Mouse (Mus musculus) retina, adult 2 months (tissue): ENCODE data around the gene Apba2.

Experiments
- DNase-seq: peaks from one replicate; pipeline ENCODE4 v3.0.0-alpha.2; 2012; ENCODE audit warnings: low read depth, low spot score

Gene Apba2

DNA sequence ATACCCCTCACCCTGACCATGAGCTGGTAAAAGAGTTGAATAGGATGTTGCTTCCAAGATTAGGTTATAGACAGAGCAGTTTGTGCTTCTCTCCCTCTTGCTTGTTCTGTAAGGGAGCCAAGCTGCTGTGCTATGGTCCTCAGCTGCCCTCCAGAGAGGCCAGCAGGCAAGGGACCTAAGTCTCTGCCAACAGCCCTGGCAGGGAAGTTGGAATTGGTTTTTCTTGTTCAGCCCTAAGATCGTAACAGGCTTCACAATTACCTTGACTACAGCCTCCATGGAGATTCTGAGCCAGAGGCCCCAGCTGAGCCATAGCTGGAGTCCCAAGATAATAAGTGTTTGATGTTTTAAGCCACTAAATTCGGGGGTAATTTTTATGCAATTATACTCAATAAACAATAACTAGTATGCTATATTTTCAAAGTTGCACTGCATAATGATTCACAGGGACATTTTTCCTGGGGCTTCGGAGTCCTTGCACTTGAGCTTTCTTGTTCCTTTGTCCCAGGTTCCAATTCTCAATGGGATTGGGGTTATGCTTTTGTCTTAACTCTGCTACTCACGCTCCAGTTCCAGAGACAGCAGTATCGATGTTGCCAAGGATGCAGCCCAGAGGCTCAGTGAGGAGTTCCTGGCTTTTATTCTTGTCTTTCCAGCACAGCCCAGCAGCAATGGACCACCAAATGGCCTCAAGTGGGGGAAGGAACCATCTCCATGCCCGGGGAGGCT lies 224.6 kb downstream of the Apba2 start:
- no peak for DNase-seq

- no peak for DNase-seq
Observed at GRCm38 (mm10) chr7:64728181-64728591, 226.7 kb downstream of the Apba2 start.

- no peak for DNase-seq
Observed at GRCm38 (mm10) chr7:64728816-64729215, 227.3 kb downstream of the Apba2 start.

GRCm38 (mm10) chr7:64729785-64730184 lies 228.3 kb downstream of the Apba2 start:
- peak; percentile 39 for DNase-seq

GRCm38 (mm10) chr7:64739131-64739530 lies 237.6 kb downstream of the Apba2 start:
- DNase-seq: no peak

DNA sequence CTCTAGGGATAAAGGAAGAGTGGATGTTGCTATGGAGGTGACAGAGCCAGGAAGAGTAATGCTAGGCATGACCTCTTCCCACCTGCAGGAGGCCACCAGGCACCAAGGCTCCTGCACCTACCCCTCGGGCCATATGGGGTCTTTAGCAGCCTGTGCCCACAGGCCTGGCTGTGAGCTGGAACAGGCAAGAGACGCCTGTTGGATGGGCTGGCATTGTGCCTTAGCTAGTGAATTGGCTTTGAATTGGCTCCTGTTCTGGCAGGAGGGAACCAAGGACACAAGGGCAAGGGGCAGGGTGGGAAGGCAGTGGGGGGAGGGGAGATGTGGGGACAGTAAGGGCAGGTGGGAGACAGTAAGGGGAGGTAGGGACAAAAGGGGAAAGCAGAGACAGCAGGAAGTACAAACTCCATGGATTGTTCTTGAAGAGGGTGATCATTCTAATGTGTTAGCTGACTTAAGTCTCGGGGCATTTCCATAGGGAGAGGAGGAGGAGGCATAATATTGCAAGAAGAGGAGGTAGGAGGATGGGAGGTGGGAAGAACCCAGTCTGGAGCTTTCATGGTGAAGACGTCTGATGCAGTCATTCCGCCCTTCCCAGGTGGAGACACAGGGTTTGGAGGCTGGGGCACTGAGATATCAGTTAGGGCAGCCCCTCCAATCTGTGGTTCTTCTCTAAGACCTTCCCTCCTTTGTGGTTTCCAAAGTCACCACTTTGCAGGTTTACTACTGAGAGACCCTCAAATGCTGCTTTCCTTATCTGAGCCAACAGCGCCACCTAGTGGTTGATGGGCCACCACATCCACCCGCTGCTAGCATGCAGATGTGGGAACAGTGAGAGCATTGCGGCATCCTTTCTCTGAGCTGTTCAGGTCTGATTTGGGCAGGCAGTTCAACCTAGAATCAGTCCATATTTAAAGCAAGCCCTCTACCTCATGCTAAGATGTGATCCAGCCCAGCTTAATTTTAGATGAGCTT lies 240.1 kb downstream of the Apba2 start:
- DNase-seq: peak; percentile 47

- no peak for DNase-seq
Observed at GRCm38 (mm10) chr7:64743610-64744009, 242.1 kb downstream of the Apba2 start.

- peak; percentile 18 for DNase-seq
Observed at GRCm38 (mm10) chr7:64751465-64751864, 250.0 kb downstream of the Apba2 start.

GRCm38 (mm10) chr7:64752133-64752532 lies 250.6 kb downstream of the Apba2 start:
- DNase-seq: no peak

DNA sequence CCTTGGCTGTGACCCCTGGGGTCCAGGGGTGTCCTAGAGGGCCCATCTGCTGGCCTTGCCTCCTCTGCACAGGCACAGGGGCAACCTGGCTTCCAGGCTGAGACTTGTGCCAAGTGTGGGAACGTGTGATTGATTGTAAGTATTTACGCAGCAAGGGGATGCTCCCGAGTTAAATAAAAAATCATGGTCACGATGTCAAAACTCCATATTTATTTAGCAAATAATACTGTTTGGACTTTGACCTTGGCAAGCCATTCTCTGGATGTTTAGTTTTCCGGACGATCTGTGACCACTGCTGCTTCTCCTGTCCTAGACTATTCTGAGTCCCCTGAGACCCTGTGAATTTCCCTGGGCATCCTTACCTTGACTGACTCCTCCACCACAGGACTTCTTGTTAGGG lies 252.2 kb downstream of the Apba2 start:
- DNase-seq: no peak

DNA sequence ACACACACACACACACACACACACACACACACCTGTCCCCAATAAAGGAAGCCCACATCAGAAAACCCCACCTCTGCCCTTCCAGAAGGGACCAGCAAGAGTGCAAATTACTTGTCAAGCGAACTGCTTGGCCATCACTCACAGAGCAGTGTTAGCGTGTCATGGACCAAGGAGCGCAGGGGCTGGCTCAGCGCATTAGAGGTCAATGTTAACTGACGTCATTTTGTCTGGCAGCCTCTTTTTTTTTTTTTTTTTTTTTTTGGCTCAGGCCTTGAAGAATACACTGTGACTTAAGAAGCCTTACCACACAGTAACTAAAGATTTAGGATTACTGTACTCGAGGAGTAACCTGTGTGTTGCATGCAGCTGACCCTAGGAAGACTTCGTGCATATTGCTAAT lies 252.7 kb downstream of the Apba2 start:
- no peak for DNase-seq

DNA sequence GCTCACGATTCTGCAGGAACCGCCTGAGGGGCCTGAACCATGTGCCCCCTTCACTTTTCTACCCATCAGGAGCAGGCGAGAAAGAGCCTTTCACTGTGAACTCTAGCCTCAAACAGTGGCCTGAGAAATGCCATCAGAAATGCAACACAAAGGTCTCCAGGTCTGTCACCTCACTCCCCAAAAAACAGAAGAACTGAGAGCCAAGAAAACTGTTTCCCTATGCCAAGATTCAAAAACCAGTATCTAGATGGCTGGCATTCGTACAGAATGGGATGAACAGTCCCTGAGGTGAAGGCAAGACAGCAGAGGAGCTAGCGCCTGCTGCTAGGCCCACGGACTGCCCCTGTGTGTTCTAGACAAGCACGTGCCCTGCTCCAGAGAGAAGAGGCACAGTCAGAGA lies 253.6 kb downstream of the Apba2 start:
- DNase-seq: no peak

DNA sequence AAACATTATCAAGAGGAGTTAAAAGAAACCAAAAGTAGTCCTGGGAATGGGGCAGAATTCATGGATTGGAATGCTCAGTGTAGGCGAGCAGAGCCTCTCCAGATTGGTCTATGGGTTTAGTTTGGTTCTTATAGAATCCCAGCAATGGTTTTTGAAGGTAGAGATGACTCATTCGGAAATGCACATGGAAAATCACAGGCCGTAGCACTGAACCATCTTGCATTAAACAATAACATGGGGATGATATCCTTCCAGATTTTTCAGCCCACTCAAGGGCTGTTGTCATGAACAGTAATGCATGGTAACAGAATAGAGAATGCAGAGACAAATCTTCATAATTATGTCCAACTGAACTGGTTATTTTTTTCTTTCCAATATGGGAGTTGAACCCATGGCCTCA lies 264.1 kb downstream of the Apba2 start:
- no peak for DNase-seq

GRCm38 (mm10) chr7:64769768-64770167 lies 268.3 kb downstream of the Apba2 start:
- no peak for DNase-seq

- no peak for DNase-seq
Observed at GRCm38 (mm10) chr7:64770779-64771390, 269.4 kb downstream of the Apba2 start.

DNA sequence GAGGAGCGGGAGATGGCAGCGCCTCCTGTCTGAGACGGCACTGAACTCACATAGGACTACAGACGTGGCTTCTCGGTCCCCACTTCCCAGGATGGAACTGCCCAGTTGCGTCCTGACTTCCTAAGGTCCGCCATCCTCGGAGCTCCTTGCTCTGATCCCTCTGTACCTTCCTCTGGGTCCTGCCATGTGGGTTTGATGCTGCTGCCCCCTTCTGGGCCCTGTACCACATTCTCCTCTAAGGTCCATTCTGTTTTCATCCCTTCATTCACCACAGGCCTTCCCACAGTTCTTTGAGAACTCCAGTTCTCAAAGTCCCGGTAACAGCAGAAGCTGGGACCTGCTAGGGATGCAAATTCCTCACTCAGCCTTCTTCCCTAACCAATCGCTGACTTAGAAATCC lies 272.0 kb downstream of the Apba2 start:
- DNase-seq: no peak

- DNase-seq: no peak
Observed at GRCm38 (mm10) chr7:64776708-64777489, 275.4 kb downstream of the Apba2 start.

DNA sequence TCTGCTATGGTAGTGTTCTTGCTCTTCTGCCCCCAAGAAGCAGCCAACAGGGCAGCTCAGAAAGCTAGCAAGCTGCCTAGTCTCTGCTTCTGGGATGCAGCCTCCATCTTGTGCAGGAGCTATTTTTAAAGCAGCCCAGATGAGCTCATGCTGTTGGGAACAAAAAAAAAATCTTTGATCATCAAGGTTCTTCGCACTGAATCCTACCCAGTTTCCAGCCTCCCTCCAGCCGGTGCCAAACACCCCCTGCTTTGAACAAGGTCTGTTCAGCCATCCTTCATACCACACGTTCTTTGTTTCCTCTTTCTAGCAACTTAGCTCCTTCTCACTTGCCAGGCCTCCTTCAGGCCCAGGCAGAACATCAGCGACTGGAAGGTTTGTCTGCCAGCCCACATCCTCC lies 278.0 kb downstream of the Apba2 start:
- no peak for DNase-seq

DNA sequence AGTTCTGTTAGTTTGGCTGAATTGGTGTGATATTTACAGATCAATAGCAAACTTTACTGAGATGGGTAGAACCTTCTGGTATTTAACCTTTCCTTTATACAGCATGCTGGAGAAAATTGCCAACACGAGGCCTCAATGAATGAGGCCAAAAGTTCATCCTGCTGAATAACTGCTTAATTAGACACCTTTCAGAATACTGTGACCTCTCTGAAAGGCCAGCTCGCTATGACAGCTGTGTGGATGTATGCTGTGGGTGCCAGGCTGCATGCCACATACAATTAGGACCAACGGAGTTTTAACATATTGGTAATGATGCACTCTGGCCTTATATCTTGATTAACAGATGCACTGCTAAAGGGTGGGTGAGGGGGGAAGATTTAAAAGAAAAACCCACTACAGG lies 283.5 kb downstream of the Apba2 start:
- no peak for DNase-seq

DNA sequence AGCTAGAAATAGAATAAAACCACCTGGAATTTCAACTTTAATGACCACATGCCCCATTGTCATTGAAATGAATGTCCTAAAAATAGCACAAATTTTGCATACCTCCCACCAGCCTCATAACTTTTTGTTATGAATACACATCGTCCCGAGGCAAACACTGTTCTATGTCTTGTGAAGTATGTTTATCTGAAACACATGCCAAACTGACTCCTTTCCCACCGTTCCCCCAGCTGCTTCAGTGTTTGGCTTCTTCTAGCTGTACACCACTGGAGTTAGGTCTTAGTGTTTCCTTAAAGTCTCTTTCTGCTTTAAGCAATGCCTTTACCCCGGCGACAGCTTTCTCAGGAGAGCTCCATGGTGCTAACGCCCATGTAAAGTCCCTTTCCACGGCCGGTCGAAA lies 289.6 kb downstream of the Apba2 start:
- no peak for DNase-seq

- no peak for DNase-seq
Observed at GRCm38 (mm10) chr7:64792031-64792430, 290.5 kb downstream of the Apba2 start.

DNA sequence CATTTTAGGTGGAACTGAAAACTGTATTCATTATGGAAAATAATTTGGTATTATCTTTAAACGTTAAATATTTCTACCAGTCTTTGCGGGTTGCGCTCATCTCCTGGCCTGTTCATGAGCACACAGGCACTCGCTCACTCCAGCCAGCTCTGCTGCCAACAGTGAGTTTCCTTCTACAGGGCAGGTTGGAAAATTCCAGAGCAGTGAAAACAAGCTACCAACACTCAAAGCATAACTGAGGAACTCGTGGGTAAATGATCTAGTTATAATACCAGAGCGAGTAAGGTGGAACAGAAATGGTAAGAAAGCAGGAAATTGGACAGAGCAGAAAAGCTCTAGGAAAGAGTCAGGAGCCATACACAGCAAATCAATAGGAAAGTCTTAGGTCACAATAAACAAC lies 294.0 kb downstream of the Apba2 start:
- DNase-seq: no peak
